Mouse (Mus musculus): ENCODE results near the gene Zwilch. TPM values are rescaled to one million over a fixed set of nuclear protein-coding genes. Genes with fewer than 3 reads are reported as not detected.

The Zwilch gene
- polyA plus RNA-seq, 1 experiment from 2014 or later = 49.2 TPM

DNA sequence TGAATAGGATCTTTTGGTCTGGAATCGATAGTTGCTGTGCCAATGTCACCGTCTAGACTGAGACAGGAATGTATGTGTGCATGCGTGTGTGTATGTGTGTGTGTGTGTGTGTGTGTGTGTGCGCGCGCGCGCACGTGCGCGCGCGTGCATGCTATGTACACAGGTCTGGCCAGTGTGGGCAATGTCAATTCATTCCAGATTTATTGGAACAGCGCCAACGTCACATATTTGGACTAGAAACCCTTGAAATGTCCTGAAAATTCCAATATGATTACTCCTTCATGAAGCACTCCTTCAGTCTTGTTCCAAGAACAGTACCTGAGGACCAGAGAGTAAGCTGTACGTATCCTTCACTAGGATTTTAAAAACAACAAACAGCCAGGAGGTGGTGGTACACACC is 62.4 kb downstream of the Zwilch start:
- H3K4me3 ChIP-seq (ENCODE audit: low read depth, low read length) = no peak overlapping the region
- 96% methylated on average over 16 of the region's 16 CpGs for WGBS
- no peak overlapping the region for H3K9ac ChIP-seq (ENCODE audit: low read length)
- no peaks in the 10 kb centered on the region; the same call in 1 of the 2 replicates for H3K9me3 ChIP-seq (ENCODE audit: control insufficient read depth, low read length)
- no peaks in the 10 kb centered on the region for H3K4me1 ChIP-seq (replicated peaks; ENCODE audit: control insufficient read depth, insufficient read depth, low read length)
- H3K27me3 ChIP-seq (ENCODE audit: control insufficient read depth, insufficient read depth, low read length) = no peaks in the 10 kb centered on the region
- H3K4me2 ChIP-seq (ENCODE audit: low read depth, low read length, severe bottlenecking) = no peak overlapping the region
- no peaks in the 10 kb centered on the region for H3K36me3 ChIP-seq (ENCODE audit: control insufficient read depth, insufficient read depth, low read length)
- DNase-seq (ENCODE audit: low spot score) (no peak), ATAC-seq (replicated peaks; ENCODE audit: low FRiP score) (no peak)
- H3K27ac ChIP-seq (ENCODE audit: low read depth, low read length) = no peak overlapping the region

DNA sequence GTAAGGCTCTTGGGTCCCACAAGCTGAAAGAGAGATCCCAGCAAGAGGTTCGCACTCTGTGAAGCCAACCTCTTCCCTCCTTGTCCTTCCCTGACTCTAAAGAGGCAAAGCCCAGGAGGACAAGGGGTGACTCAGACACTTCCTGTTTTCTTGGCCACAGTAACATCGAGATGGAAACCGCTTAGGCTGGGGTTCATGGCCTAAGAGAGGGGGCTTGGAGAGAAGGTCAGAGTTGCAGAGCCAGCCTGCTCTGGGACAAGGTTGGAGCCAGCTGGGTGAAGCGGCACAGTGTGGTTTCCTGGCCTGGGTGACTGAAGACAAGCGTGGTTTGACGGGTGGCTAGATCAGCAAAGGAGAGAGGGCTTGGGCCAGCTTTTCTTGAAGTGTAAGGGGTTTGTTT is 67.6 kb downstream of the Zwilch start:
- Histone ChIP-seq H3K9ac (ENCODE audit: low read length) (no peak overlapping the region), H3K27me3 (ENCODE audit: control insufficient read depth, insufficient read depth, low read length) (no peaks in the 10 kb centered on the region), H3K9me3 (ENCODE audit: control insufficient read depth, low read length) (no peaks in the 10 kb centered on the region; the same call in 1 of the 2 replicates), H3K27ac (ENCODE audit: low read depth, low read length) (no peak overlapping the region), H3K4me1 (replicated peaks; ENCODE audit: control insufficient read depth, insufficient read depth, low read length) (no peaks in the 10 kb centered on the region), H3K4me3 (ENCODE audit: low read depth, low read length) (no peak overlapping the region), H3K36me3 (ENCODE audit: control insufficient read depth, insufficient read depth, low read length) (no peaks in the 10 kb centered on the region), H3K4me2 (ENCODE audit: low read depth, low read length, severe bottlenecking) (no peak overlapping the region)
- DNase-seq (ENCODE audit: low spot score) (no peak), ATAC-seq (replicated peaks; ENCODE audit: low FRiP score) (no peak)
- WGBS = 83% methylated on average over 6 of the region's 6 CpGs

- WGBS = 3% methylated on average over 4 of the region's 4 CpGs
- Histone ChIP-seq H3K9me3 (ENCODE audit: control insufficient read depth, low read length) (no peaks in the 10 kb centered on the region), H3K9ac (ENCODE audit: low read length) (no peak overlapping the region)
These were observed 72.5 kb downstream of the Zwilch start for GRCm38 (mm10) chr9:64100442-64100841.

DNA sequence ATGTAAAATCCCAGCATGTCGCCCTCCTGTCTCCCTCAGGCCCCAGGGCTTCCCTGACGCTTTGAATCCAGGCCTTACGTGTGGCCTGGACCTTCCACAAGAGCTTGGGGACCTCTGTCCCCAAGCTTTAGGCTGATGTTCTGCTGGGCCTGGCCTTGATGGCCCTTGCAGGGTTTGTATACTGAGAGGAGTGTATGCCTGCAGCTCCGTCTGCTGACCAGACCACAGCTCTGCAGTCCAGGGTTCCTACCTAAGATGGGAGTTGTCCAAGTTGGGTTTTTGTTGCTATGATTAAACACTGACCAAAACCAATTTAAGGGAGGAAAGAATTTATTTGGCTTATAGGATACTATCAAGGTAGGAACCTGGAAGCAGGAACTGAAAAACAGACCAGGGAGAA is 74.6 kb downstream of the Zwilch start:
- Histone ChIP-seq H3K4me3 (ENCODE audit: low read depth, low read length) (no peak overlapping the region), H3K27ac (ENCODE audit: low read depth, low read length) (no peak overlapping the region), H3K27me3 (ENCODE audit: control insufficient read depth, insufficient read depth, low read length) (no peaks in the 10 kb centered on the region), H3K36me3 (ENCODE audit: control insufficient read depth, insufficient read depth, low read length) (no peaks in the 10 kb centered on the region), H3K4me1 (replicated peaks; ENCODE audit: control insufficient read depth, insufficient read depth, low read length) (no peaks in the 10 kb centered on the region; the same call in 1 of the 2 replicates), H3K4me2 (ENCODE audit: low read depth, low read length, severe bottlenecking) (no peak overlapping the region), H3K9ac (ENCODE audit: low read length) (no peak overlapping the region), H3K9me3 (ENCODE audit: control insufficient read depth, low read length) (no peaks in the 10 kb centered on the region)
- DNase-seq (ENCODE audit: low spot score) (no peak), ATAC-seq (replicated peaks; ENCODE audit: low FRiP score) (no peak)
- 62% methylated on average over 4 of the region's 4 CpGs for WGBS

More at GRCm38 (mm10) chr9:64100442-64100841, 72.5 kb downstream of the Zwilch start:
- Histone ChIP-seq H3K4me1 (replicated peaks; ENCODE audit: control insufficient read depth, insufficient read depth, low read length) (no peaks in the 10 kb centered on the region), H3K4me3 (ENCODE audit: low read depth, low read length) (no peak overlapping the region), H3K4me2 (ENCODE audit: low read depth, low read length, severe bottlenecking) (no peak overlapping the region), H3K36me3 (ENCODE audit: control insufficient read depth, insufficient read depth, low read length) (no peaks in the 10 kb centered on the region), H3K27ac (ENCODE audit: low read depth, low read length) (no peak overlapping the region), H3K27me3 (ENCODE audit: control insufficient read depth, insufficient read depth, low read length) (no peaks in the 10 kb centered on the region)
- ATAC-seq (replicated peaks; ENCODE audit: low FRiP score) = no peak
- DNase-seq (ENCODE audit: low spot score) = peak; percentile 88

GRCm38 (mm10) chr9:64094083-64094482 is 78.8 kb downstream of the Zwilch start:
- Histone ChIP-seq H3K4me2 (ENCODE audit: low read depth, low read length, severe bottlenecking) (no peak overlapping the region), H3K9ac (ENCODE audit: low read length) (no peak overlapping the region), H3K4me1 (replicated peaks; ENCODE audit: control insufficient read depth, insufficient read depth, low read length) (no peaks in the 10 kb centered on the region; the same call in 1 of the 2 replicates), H3K36me3 (ENCODE audit: control insufficient read depth, insufficient read depth, low read length) (no peaks in the 10 kb centered on the region), H3K4me3 (ENCODE audit: low read depth, low read length) (no peak overlapping the region), H3K27me3 (ENCODE audit: control insufficient read depth, insufficient read depth, low read length) (no peaks in the 10 kb centered on the region), H3K27ac (ENCODE audit: low read depth, low read length) (no peak overlapping the region), H3K9me3 (ENCODE audit: control insufficient read depth, low read length) (no peaks in the 10 kb centered on the region)
- ATAC-seq (replicated peaks; ENCODE audit: low FRiP score) (no peak), DNase-seq (ENCODE audit: low spot score) (no peak)
- 58% methylated on average over 11 of the region's 11 CpGs for WGBS

GRCm38 (mm10) chr9:64089004-64089403 is 83.9 kb downstream of the Zwilch start:
- H3K27me3 ChIP-seq (ENCODE audit: control insufficient read depth, insufficient read depth, low read length) = peaks cover 6% of the 10 kb centered on the region
- no peaks in the 10 kb centered on the region for H3K9me3 ChIP-seq (ENCODE audit: control insufficient read depth, low read length)
- H3K4me3 ChIP-seq (ENCODE audit: low read depth, low read length) = no peak overlapping the region
- DNase-seq (ENCODE audit: low spot score) (no peak), ATAC-seq (replicated peaks; ENCODE audit: low FRiP score) (no peak)
- H3K27ac ChIP-seq (ENCODE audit: low read depth, low read length) = no peak overlapping the region
- H3K9ac ChIP-seq (ENCODE audit: low read length) = no peak overlapping the region
- WGBS = 71% methylated on average over 12 of the region's 12 CpGs
- H3K36me3 ChIP-seq (ENCODE audit: control insufficient read depth, insufficient read depth, low read length) = no peaks in the 10 kb centered on the region
- H3K4me1 ChIP-seq (replicated peaks; ENCODE audit: control insufficient read depth, insufficient read depth, low read length) = peaks cover 5% of the 10 kb centered on the region; the same call in 1 of the 2 replicates
- no peak overlapping the region for H3K4me2 ChIP-seq (ENCODE audit: low read depth, low read length, severe bottlenecking)

DNA sequence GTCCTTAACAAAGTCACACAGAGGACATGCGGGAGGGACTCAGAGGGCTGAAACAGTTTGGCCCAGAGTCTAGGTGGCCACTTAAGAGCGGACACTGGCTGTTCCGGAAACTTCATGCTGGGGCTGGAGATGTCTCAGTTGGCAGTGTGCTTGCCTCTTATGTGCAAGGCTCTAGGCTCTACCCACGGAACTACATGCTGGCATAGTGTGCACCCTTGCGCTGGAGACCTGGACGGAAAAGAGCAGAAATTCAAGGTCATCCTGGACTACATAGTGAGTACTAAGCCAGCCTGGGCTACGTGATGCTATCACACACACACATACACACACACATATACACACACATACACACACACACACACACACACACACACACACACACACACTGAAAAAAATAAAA is 84.6 kb downstream of the Zwilch start:
- Histone ChIP-seq H3K4me1 (replicated peaks; ENCODE audit: control insufficient read depth, insufficient read depth, low read length) (peaks cover 5% of the 10 kb centered on the region; the same call in 1 of the 2 replicates), H3K9ac (ENCODE audit: low read length) (no peak overlapping the region), H3K4me2 (ENCODE audit: low read depth, low read length, severe bottlenecking) (no peak overlapping the region), H3K27me3 (ENCODE audit: control insufficient read depth, insufficient read depth, low read length) (peaks cover 12% of the 10 kb centered on the region), H3K27ac (ENCODE audit: low read depth, low read length) (no peak overlapping the region), H3K4me3 (ENCODE audit: low read depth, low read length) (no peak overlapping the region), H3K9me3 (ENCODE audit: control insufficient read depth, low read length) (no peaks in the 10 kb centered on the region), H3K36me3 (ENCODE audit: control insufficient read depth, insufficient read depth, low read length) (no peaks in the 10 kb centered on the region)
- 88% methylated on average over 7 of the region's 7 CpGs for WGBS
- ATAC-seq (replicated peaks; ENCODE audit: low FRiP score) (no peak), DNase-seq (ENCODE audit: low spot score) (no peak)

- ATAC-seq (replicated peaks; ENCODE audit: low FRiP score) (0 out of 2 replicates have a peak, but pooled peaks have one; percentile 39), DNase-seq (ENCODE audit: low spot score) (peak; percentile 88)
- Histone ChIP-seq H3K36me3 (ENCODE audit: control insufficient read depth, insufficient read depth, low read length) (no peaks in the 10 kb centered on the region), H3K27ac (ENCODE audit: low read depth, low read length) (no peak overlapping the region), H3K9ac (ENCODE audit: low read length) (no peak overlapping the region), H3K9me3 (ENCODE audit: control insufficient read depth, low read length) (no peaks in the 10 kb centered on the region), H3K4me1 (replicated peaks; ENCODE audit: control insufficient read depth, insufficient read depth, low read length) (peaks cover 5% of the 10 kb centered on the region; the same call in 1 of the 2 replicates), H3K27me3 (ENCODE audit: control insufficient read depth, insufficient read depth, low read length) (peaks cover 12% of the 10 kb centered on the region), H3K4me3 (ENCODE audit: low read depth, low read length) (no peak overlapping the region), H3K4me2 (ENCODE audit: low read depth, low read length, severe bottlenecking) (no peak overlapping the region)
- WGBS = 46% methylated on average over 5 of the region's 5 CpGs
These were observed 85.3 kb downstream of the Zwilch start for GRCm38 (mm10) chr9:64087461-64088235.
